Mouse (Mus musculus) neutrophil, adult 65 days (primary cell): ENCODE measurements around the gene Mgat4d. TPM values are rescaled to one million over a fixed set of nuclear protein-coding genes. Genes with fewer than 3 reads are reported as not detected.

ENCODE experiments used
- total RNA-seq: library from RNA; stranded (reverse); gene quantifications from 2 replicates; pipeline ENCODE4 v1.2.4, GENCODE M21; 2023

Gene Mgat4d
- total RNA-seq = not detected in 2 replicates

DNA sequence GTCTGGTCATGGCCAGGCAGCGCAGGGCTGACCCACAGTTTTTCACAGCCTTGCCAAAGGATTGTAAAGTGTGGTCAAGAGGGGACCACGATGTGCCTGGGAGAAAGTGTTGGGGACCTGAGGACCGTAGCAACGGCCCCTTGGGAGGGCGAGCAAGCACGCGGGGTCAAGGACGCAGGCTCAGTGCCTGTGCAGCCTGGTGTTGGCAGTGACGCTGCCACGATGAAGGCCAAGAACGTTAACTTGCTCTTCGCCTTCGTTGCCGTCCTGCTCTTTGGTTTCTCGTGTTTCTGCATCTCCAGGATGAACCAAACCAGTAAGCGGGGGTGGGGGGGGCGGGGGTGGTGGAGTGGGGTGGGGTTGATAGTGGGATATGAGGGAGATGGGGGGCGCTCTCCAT lies at the start of gene Mgat4d:
TSS of gene Mgat4d (plus strand) at position 209 of the 400 bp plus-strand sequence.

DNA sequence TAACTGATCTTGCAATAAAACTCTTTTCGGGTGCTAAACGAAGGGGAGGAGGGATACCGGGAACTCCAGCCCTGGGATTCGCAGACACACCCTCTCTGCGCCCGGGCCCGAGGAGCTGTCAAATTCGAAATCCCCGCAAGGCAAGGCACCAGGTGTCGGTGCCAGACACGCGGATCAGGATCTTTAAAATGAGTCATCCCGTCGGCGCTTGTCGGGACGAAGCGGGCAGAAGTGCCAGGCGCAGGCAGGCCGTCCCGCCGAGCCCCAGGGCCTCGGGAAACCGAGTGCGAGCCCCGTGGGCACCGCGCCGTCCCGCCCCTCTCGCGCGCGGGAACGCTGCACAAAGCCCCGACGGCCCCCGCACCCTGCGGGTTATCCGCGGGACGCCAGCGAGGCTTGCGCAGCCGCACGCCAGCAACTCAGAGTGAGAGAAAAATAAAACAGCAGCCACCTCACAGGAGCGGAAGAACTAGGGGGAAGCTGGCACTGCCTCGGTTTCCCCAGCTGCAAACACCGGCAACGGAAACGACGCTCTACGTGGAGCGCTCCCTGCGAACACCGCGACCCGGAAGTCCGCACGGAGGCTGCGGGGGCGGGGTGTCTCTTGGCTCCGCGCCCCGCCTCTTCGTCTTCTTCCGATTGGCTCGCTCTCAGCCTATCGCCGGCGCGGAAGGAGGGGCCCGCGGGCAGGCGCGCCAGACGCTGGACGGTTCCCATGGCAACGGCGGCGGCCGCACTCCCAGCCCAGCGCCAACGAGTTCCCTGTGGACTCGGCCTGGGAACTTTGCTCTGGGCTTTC lies 16.2 kb upstream of the Mgat4d start, which contains the start of gene Elmod2:
TSS of gene Elmod2 (minus strand) at position 588 of the 799 bp plus-strand sequence.

DNA sequence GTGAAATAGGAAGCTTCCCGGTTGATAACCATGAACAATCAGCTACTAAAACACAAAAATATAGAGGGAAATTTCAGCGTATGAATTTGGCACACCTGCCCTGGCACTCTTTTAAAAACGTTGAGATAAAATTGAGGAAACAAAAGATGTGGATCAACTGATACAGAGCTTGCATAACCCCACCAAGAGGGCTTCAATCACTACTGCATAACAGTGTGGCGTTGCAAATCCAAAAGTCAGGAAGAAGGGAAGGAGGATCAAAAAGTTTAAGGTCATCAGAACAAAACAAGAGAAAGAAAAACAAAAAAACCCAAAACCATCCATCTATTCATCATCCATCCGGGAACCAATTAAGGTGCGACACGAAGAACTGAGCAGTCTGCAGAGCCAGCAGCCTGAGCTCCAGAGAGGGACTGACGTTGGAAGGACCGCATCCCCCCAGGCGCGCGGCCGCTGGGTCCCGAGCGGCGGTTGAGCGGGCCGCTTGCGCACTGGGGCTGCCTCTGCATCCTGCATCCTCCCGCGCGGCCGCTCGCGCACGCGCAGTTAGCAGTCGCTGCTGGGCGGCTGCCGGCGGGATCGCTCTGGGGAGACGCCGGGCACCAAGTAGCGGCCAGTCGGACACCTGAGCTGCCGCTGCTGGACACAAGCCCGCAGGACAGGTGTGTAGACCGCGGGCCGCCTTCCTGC lies 41.2 kb downstream of the Mgat4d start, which contains the start of gene Clgn:
TSS of gene Clgn (plus strand) at position 552 of the 690 bp plus-strand sequence.

Other genes starting within 250 kb of the Mgat4d start
- 3.6 and 3.9 TPM in 2 replicates for gene Tbc1d9, start 183.1 kb upstream of the Mgat4d start, total RNA-seq
- gene Gm10645, start 182.3 kb upstream of the Mgat4d start, total RNA-seq = 0.50 TPM in 1 of 2 replicates, not detected in the other
- not detected in 2 replicates for gene Ucp1, start 58.1 kb upstream of the Mgat4d start, total RNA-seq
- 9.1 and 12.5 TPM in 2 replicates for gene Elmod2, start 16.0 kb upstream of the Mgat4d start, total RNA-seq
- gene Clgn, start 41.4 kb downstream of the Mgat4d start, total RNA-seq = not detected in 2 replicates
- 6.7 and 9.5 TPM in 2 replicates for gene Scoc, start 109.9 kb downstream of the Mgat4d start, total RNA-seq
- not detected in 2 replicates for gene Olfr370, start 187.3 kb downstream of the Mgat4d start, total RNA-seq
- 123 and 125 TPM in 2 replicates for gene Ndufb7, start 218.2 kb downstream of the Mgat4d start, total RNA-seq